Mouse (Mus musculus): ENCODE data around the gene Btla.

The Btla gene

DNA sequence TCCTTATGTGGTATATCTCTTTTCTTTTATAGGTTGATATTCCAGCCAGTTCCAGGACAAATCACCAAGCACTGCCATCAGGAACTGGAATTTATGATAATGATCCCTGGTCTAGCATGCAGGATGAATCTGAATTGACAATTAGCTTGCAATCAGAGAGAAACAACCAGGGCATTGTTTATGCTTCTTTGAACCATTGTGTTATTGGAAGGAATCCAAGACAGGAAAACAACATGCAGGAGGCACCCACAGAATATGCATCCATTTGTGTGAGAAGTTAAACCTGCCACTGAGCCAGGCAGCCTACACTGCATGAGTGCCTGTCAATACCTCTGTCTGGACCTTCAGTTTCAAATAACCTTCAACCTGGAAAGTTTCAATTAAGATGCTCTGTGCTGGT lies 26.2 kb downstream of the Btla start:
- H3K4me3 ChIP-seq (replicated peaks; ENCODE audit: low read length): no peak overlapping the region
- H3K27me3 ChIP-seq (ENCODE audit: insufficient read depth, low read length): no peaks in the 10 kb centered on the region
- TF ChIP-seq NANOG (IDR thresholded peaks at IDR 0.05; ENCODE audit: borderline replicate concordance, low read length) (no peak), CTCF (conservative IDR thresholded peaks at IDR 0.05; ENCODE audit: low read length) (no peak), POU5F1 (IDR thresholded peaks at IDR 0.05; ENCODE audit: borderline replicate concordance, low read length) (no peak)
- H3K4me1 ChIP-seq (replicated peaks; ENCODE audit: low read depth, low read length): no peaks in the 10 kb centered on the region
- H3K9me3 ChIP-seq (ENCODE audit: low read length): no peaks in the 10 kb centered on the region
- H3K36me3 ChIP-seq (ENCODE audit: insufficient read depth, low read length): no peaks in the 10 kb centered on the region

DNA sequence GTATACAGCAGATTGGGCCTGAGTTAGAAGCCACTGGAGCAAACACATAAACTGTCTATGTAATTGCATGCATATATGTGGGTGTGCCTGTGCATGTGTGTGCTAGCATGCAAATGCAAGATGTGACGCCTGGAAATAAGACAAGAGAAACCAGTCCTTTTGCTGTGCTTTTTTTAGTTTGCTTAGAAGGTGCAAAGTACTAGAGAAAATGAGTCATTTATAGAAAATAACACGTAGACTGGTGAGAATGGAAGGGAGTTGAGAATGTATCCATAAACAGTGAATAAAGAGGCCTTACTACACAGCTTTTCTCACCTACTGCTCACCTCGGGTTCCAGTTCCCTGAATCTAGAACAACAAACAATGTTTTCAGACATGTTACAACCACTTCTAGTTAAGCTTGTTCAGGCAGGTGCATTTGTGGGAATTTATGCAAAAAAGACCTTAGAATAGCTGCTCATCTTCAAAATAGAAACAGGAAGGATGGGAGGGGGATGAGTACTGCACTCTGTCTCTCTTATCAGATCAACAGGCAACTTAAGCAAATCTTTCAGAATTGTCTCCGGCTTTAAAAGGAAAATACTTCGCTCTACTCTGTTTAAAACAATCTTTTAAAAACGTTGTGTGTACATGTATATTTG lies 27.8 kb downstream of the Btla start:
- Histone ChIP-seq H3K9me3 (ENCODE audit: low read length) (no peaks in the 10 kb centered on the region), H3K4me1 (replicated peaks; ENCODE audit: low read depth, low read length) (peaks cover 7% of the 10 kb centered on the region; the same call in 1 of the 2 replicates), H3K4me3 (replicated peaks; ENCODE audit: low read length) (no peak overlapping the region), H3K27me3 (ENCODE audit: insufficient read depth, low read length) (no peaks in the 10 kb centered on the region), H3K36me3 (ENCODE audit: insufficient read depth, low read length) (no peaks in the 10 kb centered on the region)
- TF ChIP-seq POU5F1 (IDR thresholded peaks at IDR 0.05; ENCODE audit: borderline replicate concordance, low read length) (no peak), NANOG (IDR thresholded peaks at IDR 0.05; ENCODE audit: borderline replicate concordance, low read length) (no peak), CTCF (conservative IDR thresholded peaks at IDR 0.05; ENCODE audit: low read length) (no peak)

DNA sequence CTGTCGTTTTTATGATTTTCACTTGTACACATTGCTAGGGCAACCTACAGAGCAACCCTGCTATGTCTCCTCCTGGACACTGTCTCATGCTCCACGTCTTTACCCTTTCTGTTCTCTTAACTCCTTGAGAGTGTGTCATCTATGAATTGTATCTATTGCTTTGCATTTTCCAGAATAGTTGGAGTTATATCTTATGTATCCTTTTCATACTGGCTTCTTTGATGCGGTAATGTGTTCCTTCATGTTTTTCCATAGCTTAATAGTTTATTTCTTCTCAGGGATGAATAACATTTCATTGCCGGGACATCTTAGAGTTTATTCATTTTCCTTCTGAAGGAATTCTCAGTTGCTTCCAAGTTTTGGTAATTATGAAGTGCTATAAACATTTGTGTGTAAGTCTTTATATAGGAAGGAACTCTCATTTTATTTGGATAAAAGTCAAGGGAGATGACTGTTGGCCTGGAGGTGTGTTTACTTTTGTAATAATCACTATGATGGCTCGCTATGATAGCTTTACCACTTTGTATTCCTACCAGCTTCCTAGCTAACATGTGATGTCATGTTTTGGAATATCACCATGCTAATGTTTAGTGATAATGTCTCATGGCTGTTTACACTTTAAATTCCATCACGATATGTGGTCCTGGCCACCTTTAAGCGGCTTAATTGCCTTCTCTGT lies 31.2 kb downstream of the Btla start:
- Histone ChIP-seq H3K4me3 (replicated peaks; ENCODE audit: low read length) (no peak overlapping the region), H3K4me1 (replicated peaks; ENCODE audit: low read depth, low read length) (peaks cover 14% of the 10 kb centered on the region), H3K36me3 (ENCODE audit: insufficient read depth, low read length) (no peaks in the 10 kb centered on the region), H3K9me3 (ENCODE audit: low read length) (no peaks in the 10 kb centered on the region), H3K27me3 (ENCODE audit: insufficient read depth, low read length) (no peaks in the 10 kb centered on the region)
- TF ChIP-seq POU5F1 (IDR thresholded peaks at IDR 0.05; ENCODE audit: borderline replicate concordance, low read length): no peak
- no peak for TF ChIP-seq CTCF (conservative IDR thresholded peaks at IDR 0.05; ENCODE audit: low read length)
- no peak for TF ChIP-seq NANOG (IDR thresholded peaks at IDR 0.05; ENCODE audit: borderline replicate concordance, low read length)

DNA sequence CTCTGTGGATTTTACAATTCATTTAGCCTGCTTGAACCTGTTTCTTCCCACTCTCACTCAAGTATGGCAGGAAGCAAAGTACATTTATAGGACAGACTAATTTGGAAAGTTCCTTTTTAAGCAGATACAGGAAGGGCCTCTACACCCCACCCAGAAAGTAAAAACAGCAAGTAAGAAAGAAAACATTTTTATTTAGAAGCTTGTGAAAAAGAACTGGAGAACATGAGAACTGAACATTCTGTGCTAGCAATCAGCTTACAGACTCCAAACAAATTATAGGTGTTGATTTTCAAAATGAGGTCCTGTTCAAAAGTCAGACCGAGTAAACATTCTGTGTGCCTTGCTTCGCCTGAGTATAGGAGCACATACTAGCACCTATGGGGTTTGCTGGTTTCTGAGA lies 32.8 kb downstream of the Btla start:
- TF ChIP-seq CTCF (conservative IDR thresholded peaks at IDR 0.05; ENCODE audit: low read length): no peak
- TF ChIP-seq POU5F1 (IDR thresholded peaks at IDR 0.05; ENCODE audit: borderline replicate concordance, low read length): no peak
- no peak for TF ChIP-seq NANOG (IDR thresholded peaks at IDR 0.05; ENCODE audit: borderline replicate concordance, low read length)
- Histone ChIP-seq H3K4me1 (replicated peaks; ENCODE audit: low read depth, low read length) (peaks cover 19% of the 10 kb centered on the region), H3K4me3 (replicated peaks; ENCODE audit: low read length) (no peak overlapping the region), H3K9me3 (ENCODE audit: low read length) (no peaks in the 10 kb centered on the region), H3K36me3 (ENCODE audit: insufficient read depth, low read length) (no peaks in the 10 kb centered on the region), H3K27me3 (ENCODE audit: insufficient read depth, low read length) (no peaks in the 10 kb centered on the region)

DNA sequence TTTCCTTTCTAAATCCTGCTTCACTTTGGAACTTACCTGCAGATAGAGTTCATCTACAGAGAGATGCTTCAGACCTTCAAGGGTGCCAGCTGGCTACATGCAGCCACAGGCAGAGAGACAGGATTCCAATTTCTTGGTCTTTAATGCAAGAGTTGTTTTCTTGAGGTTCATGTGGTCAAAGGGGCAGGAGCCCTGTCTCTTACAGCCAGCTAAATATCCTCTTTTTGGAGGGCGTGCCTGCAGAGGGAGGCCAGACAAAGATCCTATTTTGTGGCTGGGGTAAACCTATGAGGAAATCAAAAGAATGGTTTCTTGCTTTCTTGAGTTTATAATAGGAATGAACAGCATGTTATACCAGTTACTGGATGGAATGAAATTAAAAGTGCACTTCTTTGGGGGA lies 33.5 kb downstream of the Btla start:
- Histone ChIP-seq H3K4me3 (replicated peaks; ENCODE audit: low read length) (no peak overlapping the region), H3K27me3 (ENCODE audit: insufficient read depth, low read length) (no peaks in the 10 kb centered on the region), H3K9me3 (ENCODE audit: low read length) (no peaks in the 10 kb centered on the region), H3K36me3 (ENCODE audit: insufficient read depth, low read length) (no peaks in the 10 kb centered on the region), H3K4me1 (replicated peaks; ENCODE audit: low read depth, low read length) (peaks cover 19% of the 10 kb centered on the region)
- TF ChIP-seq POU5F1 (IDR thresholded peaks at IDR 0.05; ENCODE audit: borderline replicate concordance, low read length) (no peak), CTCF (conservative IDR thresholded peaks at IDR 0.05; ENCODE audit: low read length) (no peak), NANOG (IDR thresholded peaks at IDR 0.05; ENCODE audit: borderline replicate concordance, low read length) (no peak)

DNA sequence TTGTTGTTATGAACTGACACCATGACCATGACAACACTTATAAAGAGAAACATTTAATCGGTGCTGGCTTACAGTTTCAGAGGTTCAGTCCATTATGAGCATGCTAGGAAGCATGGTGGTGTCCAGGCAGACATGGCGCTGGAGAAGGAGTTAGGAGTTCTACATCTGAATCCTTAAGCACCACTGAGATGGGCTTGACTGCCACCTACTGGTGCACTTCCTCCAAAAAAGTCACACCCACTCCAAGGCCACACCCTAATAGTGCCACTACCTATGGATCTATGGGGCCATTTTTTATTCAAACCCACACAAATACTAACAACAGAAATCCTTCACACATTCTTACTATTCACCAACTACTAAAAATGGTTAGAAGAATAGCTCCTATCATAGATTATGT lies 35.5 kb downstream of the Btla start:
- no peak overlapping the region for H3K4me3 ChIP-seq (replicated peaks; ENCODE audit: low read length)
- H3K27me3 ChIP-seq (ENCODE audit: insufficient read depth, low read length): no peaks in the 10 kb centered on the region
- H3K9me3 ChIP-seq (ENCODE audit: low read length): no peaks in the 10 kb centered on the region
- peaks cover 19% of the 10 kb centered on the region for H3K4me1 ChIP-seq (replicated peaks; ENCODE audit: low read depth, low read length)
- H3K36me3 ChIP-seq (ENCODE audit: insufficient read depth, low read length): no peaks in the 10 kb centered on the region
- TF ChIP-seq CTCF (conservative IDR thresholded peaks at IDR 0.05; ENCODE audit: low read length): peak; percentile 24
- no peak for TF ChIP-seq NANOG (IDR thresholded peaks at IDR 0.05; ENCODE audit: borderline replicate concordance, low read length)

DNA sequence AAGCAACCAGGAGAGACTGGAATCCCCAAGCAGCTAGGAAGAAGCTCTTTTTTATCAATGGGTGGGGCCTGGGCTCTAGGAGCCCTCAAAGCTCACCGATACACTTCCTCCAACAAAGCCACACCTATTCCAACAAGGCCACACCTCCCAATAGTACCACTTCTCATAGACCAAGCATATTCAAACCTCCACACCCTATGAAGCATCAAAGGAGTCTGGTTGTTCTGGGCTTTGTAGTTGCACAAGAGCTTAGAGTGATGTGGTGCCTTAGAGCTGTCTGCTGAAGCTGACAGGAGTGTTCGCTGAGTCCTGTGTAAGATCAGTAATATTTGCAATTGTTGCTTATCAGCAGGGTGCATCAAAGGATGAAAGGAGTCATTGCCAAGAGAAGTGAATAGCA lies 37.2 kb downstream of the Btla start:
- H3K4me3 ChIP-seq (replicated peaks; ENCODE audit: low read length): no peak overlapping the region
- H3K9me3 ChIP-seq (ENCODE audit: low read length): no peaks in the 10 kb centered on the region
- TF ChIP-seq NANOG (IDR thresholded peaks at IDR 0.05; ENCODE audit: borderline replicate concordance, low read length) (no peak), POU5F1 (IDR thresholded peaks at IDR 0.05; ENCODE audit: borderline replicate concordance, low read length) (no peak), CTCF (conservative IDR thresholded peaks at IDR 0.05; ENCODE audit: low read length) (no peak)
- no peaks in the 10 kb centered on the region for H3K27me3 ChIP-seq (ENCODE audit: insufficient read depth, low read length)
- no peaks in the 10 kb centered on the region for H3K36me3 ChIP-seq (ENCODE audit: insufficient read depth, low read length)
- peaks cover 18% of the 10 kb centered on the region for H3K4me1 ChIP-seq (replicated peaks; ENCODE audit: low read depth, low read length)

DNA sequence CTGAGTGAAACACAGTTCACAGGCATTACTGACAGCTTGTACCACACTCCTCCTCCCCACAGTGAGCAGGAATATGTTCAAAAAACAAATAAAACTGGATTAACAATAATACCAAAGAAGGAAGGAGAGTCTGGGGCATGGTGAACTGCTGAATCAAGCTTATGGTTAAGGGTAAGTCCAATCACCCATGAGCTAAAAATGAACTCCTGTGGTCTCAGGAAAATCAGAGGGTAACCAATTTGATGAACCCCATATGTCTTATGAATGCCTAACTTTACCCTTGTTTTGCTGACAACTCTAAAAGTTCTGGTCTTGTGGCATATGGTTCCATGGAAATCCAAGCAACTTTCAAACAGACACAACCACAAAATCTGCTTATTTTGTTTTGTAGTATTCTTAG lies 37.9 kb downstream of the Btla start:
- Histone ChIP-seq H3K9me3 (ENCODE audit: low read length) (no peaks in the 10 kb centered on the region), H3K4me3 (replicated peaks; ENCODE audit: low read length) (no peak overlapping the region), H3K36me3 (ENCODE audit: insufficient read depth, low read length) (no peaks in the 10 kb centered on the region), H3K27me3 (ENCODE audit: insufficient read depth, low read length) (no peaks in the 10 kb centered on the region), H3K4me1 (replicated peaks; ENCODE audit: low read depth, low read length) (peaks cover 11% of the 10 kb centered on the region)
- TF ChIP-seq POU5F1 (IDR thresholded peaks at IDR 0.05; ENCODE audit: borderline replicate concordance, low read length) (no peak), CTCF (conservative IDR thresholded peaks at IDR 0.05; ENCODE audit: low read length) (no peak), NANOG (IDR thresholded peaks at IDR 0.05; ENCODE audit: borderline replicate concordance, low read length) (no peak)

DNA sequence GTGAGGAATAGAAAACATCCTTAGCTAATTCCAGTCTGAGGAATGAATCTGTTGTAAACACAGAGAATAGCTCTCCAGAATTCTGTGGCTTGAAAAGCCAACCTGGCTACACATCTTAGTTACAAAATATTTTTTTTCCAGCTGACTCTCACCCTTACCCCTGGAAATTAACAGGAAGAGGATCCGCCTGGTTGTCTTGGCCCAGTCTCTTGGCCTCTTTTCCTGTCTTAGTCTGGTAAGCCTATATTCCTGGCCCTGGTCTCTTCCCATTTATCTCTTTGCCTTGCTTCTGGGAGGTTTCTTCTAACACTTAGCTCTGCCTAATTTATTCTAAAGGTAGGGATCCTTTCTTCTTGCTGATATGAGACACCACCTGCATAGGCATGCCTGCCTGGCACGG lies 45.8 kb downstream of the Btla start:
- TF ChIP-seq POU5F1 (IDR thresholded peaks at IDR 0.05; ENCODE audit: borderline replicate concordance, low read length): no peak
- TF ChIP-seq CTCF (conservative IDR thresholded peaks at IDR 0.05; ENCODE audit: low read length): no peak
- no peak for TF ChIP-seq NANOG (IDR thresholded peaks at IDR 0.05; ENCODE audit: borderline replicate concordance, low read length)
- Histone ChIP-seq H3K4me1 (replicated peaks; ENCODE audit: low read depth, low read length) (no peaks in the 10 kb centered on the region), H3K27me3 (ENCODE audit: insufficient read depth, low read length) (no peaks in the 10 kb centered on the region), H3K4me3 (replicated peaks; ENCODE audit: low read length) (no peak overlapping the region), H3K9me3 (ENCODE audit: low read length) (no peaks in the 10 kb centered on the region), H3K36me3 (ENCODE audit: insufficient read depth, low read length) (no peaks in the 10 kb centered on the region)
